Mouse (Mus musculus): ENCODE measurements around the gene Ddx39b. TPM values are rescaled to one million over a fixed set of nuclear protein-coding genes. Genes with fewer than 3 reads are reported as not detected.

Ddx39b gene
- polyA plus RNA-seq, 1 experiment from 2014 or later, result 726 TPM

GRCm38 (mm10) chr17:35259621-35260020, 18.1 kb downstream of the Ddx39b start:
- WGBS, result 81% methylated on average over 4 of the region's 4 CpGs
- no peaks in the 10 kb centered on the region for H3K9me3 ChIP-seq
- no peak for DNase-seq (ENCODE audit: low spot score)
- no peak overlapping the region for H3K4me3 ChIP-seq
- H3K27ac ChIP-seq (replicated peaks), result no peak overlapping the region
- peaks cover 2% of the 10 kb centered on the region for H3K36me3 ChIP-seq (replicated peaks)
- H3K4me1 ChIP-seq, result peaks cover 20% of the 10 kb centered on the region
- H3K27me3 ChIP-seq (replicated peaks; ENCODE audit: low read depth, poor library complexity, severe bottlenecking), result peaks cover 58% of the 10 kb centered on the region

- Histone ChIP-seq H3K9me3 (no peaks in the 10 kb centered on the region), H3K4me3 (no peak overlapping the region), H3K27ac (replicated peaks) (no peak overlapping the region), H3K4me1 (peaks cover 20% of the 10 kb centered on the region), H3K27me3 (replicated peaks; ENCODE audit: low read depth, poor library complexity, severe bottlenecking) (peaks cover 76% of the 10 kb centered on the region), H3K36me3 (replicated peaks) (no peaks in the 10 kb centered on the region)
- 71% methylated on average over 13 of the region's 13 CpGs for WGBS
- no peak for DNase-seq (ENCODE audit: low spot score)
Observed at GRCm38 (mm10) chr17:35261651-35262050, 20.1 kb downstream of the Ddx39b start.

- peaks cover 19% of the 10 kb centered on the region for H3K4me1 ChIP-seq
- peak within 1 kb of the TSS; percentile 82 for H3K4me3 ChIP-seq
- peak; percentile 87 for DNase-seq (ENCODE audit: low spot score)
- peak within 1 kb of the TSS; percentile 76 for H3K27ac ChIP-seq (replicated peaks)
- H3K27me3 ChIP-seq (replicated peaks; ENCODE audit: low read depth, poor library complexity, severe bottlenecking), result peaks cover 73% of the 10 kb centered on the region
- H3K9me3 ChIP-seq, result no peaks in the 10 kb centered on the region
- WGBS, result under 1% methylated on average over 73 of the region's 73 CpGs
- H3K36me3 ChIP-seq (replicated peaks), result no peaks in the 10 kb centered on the region
Observed at GRCm38 (mm10) chr17:35262664-35263522, 21.3 kb downstream of the Ddx39b start, which contains the start of gene H2-D1. H2-D1 (plus strand) TSS chr17:35262730.

- H3K4me3 ChIP-seq, result peak overlapping the region; percentile 82
- WGBS, result under 1% methylated on average over 31 of the region's 31 CpGs
- peaks cover 17% of the 10 kb centered on the region for H3K4me1 ChIP-seq
- H3K9me3 ChIP-seq, result no peaks in the 10 kb centered on the region
- peak overlapping the region; percentile 76 for H3K27ac ChIP-seq (replicated peaks)
- DNase-seq (ENCODE audit: low spot score), result peak; percentile 50
- H3K27me3 ChIP-seq (replicated peaks; ENCODE audit: low read depth, poor library complexity, severe bottlenecking), result peaks cover 73% of the 10 kb centered on the region
- H3K36me3 ChIP-seq (replicated peaks), result no peaks in the 10 kb centered on the region
Observed at GRCm38 (mm10) chr17:35263523-35263883, 22.0 kb downstream of the Ddx39b start.

GRCm38 (mm10) chr17:35267399-35268086, 26.0 kb downstream of the Ddx39b start:
- H3K36me3 ChIP-seq (replicated peaks), result no peaks in the 10 kb centered on the region
- peaks cover 43% of the 10 kb centered on the region for H3K27me3 ChIP-seq (replicated peaks; ENCODE audit: low read depth, poor library complexity, severe bottlenecking)
- WGBS, result 65% methylated on average over 1 of the region's 1 CpGs
- no peak overlapping the region for H3K27ac ChIP-seq (replicated peaks)
- peaks cover 14% of the 10 kb centered on the region for H3K4me1 ChIP-seq
- no peak overlapping the region for H3K4me3 ChIP-seq
- DNase-seq (ENCODE audit: low spot score), result no peak
- no peaks in the 10 kb centered on the region for H3K9me3 ChIP-seq

GRCm38 (mm10) chr17:35269653-35270347, 28.3 kb downstream of the Ddx39b start:
- peak; percentile 80 for DNase-seq (ENCODE audit: low spot score)
- H3K4me3 ChIP-seq, result no peak overlapping the region
- H3K27me3 ChIP-seq (replicated peaks; ENCODE audit: low read depth, poor library complexity, severe bottlenecking), result peaks cover 20% of the 10 kb centered on the region
- 37% methylated on average over 3 of the region's 3 CpGs for WGBS
- no peak overlapping the region for H3K27ac ChIP-seq (replicated peaks)
- H3K9me3 ChIP-seq, result no peaks in the 10 kb centered on the region
- H3K4me1 ChIP-seq, result no peaks in the 10 kb centered on the region
- no peaks in the 10 kb centered on the region for H3K36me3 ChIP-seq (replicated peaks)

- Histone ChIP-seq H3K4me3 (no peak overlapping the region), H3K9me3 (no peaks in the 10 kb centered on the region), H3K27ac (replicated peaks) (no peak overlapping the region), H3K36me3 (replicated peaks) (no peaks in the 10 kb centered on the region), H3K4me1 (no peaks in the 10 kb centered on the region), H3K27me3 (replicated peaks; ENCODE audit: low read depth, poor library complexity, severe bottlenecking) (peaks cover 21% of the 10 kb centered on the region)
- DNase-seq (ENCODE audit: low spot score), result no peak
- whole genome bisulfite sequencing, result 69% methylated on average over 3 of the region's 3 CpGs
Observed at GRCm38 (mm10) chr17:35272249-35272648, 30.7 kb downstream of the Ddx39b start.

GRCm38 (mm10) chr17:35274770-35275169, 33.2 kb downstream of the Ddx39b start:
- WGBS, result 5% methylated on average over 11 of the region's 11 CpGs
- peak; percentile 85 for DNase-seq (ENCODE audit: low spot score)
- Histone ChIP-seq H3K36me3 (replicated peaks) (no peaks in the 10 kb centered on the region), H3K27me3 (replicated peaks; ENCODE audit: low read depth, poor library complexity, severe bottlenecking) (peaks cover 21% of the 10 kb centered on the region), H3K27ac (replicated peaks) (no peak overlapping the region), H3K4me1 (no peaks in the 10 kb centered on the region), H3K4me3 (no peak overlapping the region), H3K9me3 (no peaks in the 10 kb centered on the region)

GRCm38 (mm10) chr17:35276304-35276864, 34.8 kb downstream of the Ddx39b start:
- no peak for DNase-seq (ENCODE audit: low spot score)
- Histone ChIP-seq H3K9me3 (no peaks in the 10 kb centered on the region), H3K27ac (replicated peaks) (no peak overlapping the region), H3K4me3 (no peak overlapping the region), H3K36me3 (replicated peaks) (no peaks in the 10 kb centered on the region), H3K27me3 (replicated peaks; ENCODE audit: low read depth, poor library complexity, severe bottlenecking) (peaks cover 21% of the 10 kb centered on the region), H3K4me1 (no peaks in the 10 kb centered on the region)
- 20% methylated on average over 13 of the region's 13 CpGs for WGBS

- Histone ChIP-seq H3K27ac (replicated peaks) (no peak overlapping the region), H3K4me3 (no peak overlapping the region), H3K36me3 (replicated peaks) (no peaks in the 10 kb centered on the region), H3K9me3 (no peaks in the 10 kb centered on the region), H3K4me1 (no peaks in the 10 kb centered on the region), H3K27me3 (replicated peaks; ENCODE audit: low read depth, poor library complexity, severe bottlenecking) (peaks cover 21% of the 10 kb centered on the region)
- no peak for DNase-seq (ENCODE audit: low spot score)
- 88% methylated on average over 8 of the region's 8 CpGs for WGBS
Observed at GRCm38 (mm10) chr17:35278049-35278448, 36.5 kb downstream of the Ddx39b start.

GRCm38 (mm10) chr17:35278957-35279688, 37.6 kb downstream of the Ddx39b start:
- Histone ChIP-seq H3K36me3 (replicated peaks) (no peaks in the 10 kb centered on the region), H3K9me3 (no peaks in the 10 kb centered on the region), H3K4me1 (no peaks in the 10 kb centered on the region), H3K27ac (replicated peaks) (no peak overlapping the region), H3K4me3 (no peak overlapping the region), H3K27me3 (replicated peaks; ENCODE audit: low read depth, poor library complexity, severe bottlenecking) (peaks cover 21% of the 10 kb centered on the region)
- no peak for DNase-seq (ENCODE audit: low spot score)
- WGBS, result 88% methylated on average over 13 of the region's 13 CpGs

GRCm38 (mm10) chr17:35280276-35280675, 38.7 kb downstream of the Ddx39b start:
- peaks cover 18% of the 10 kb centered on the region for H3K27me3 ChIP-seq (replicated peaks; ENCODE audit: low read depth, poor library complexity, severe bottlenecking)
- no peak overlapping the region for H3K4me3 ChIP-seq
- DNase-seq (ENCODE audit: low spot score), result no peak
- H3K36me3 ChIP-seq (replicated peaks), result no peaks in the 10 kb centered on the region
- no peaks in the 10 kb centered on the region for H3K9me3 ChIP-seq
- no peak overlapping the region for H3K27ac ChIP-seq (replicated peaks)
- 79% methylated on average over 3 of the region's 3 CpGs for WGBS
- H3K4me1 ChIP-seq, result no peaks in the 10 kb centered on the region

Data from embryonic facial prominence, embryonic 10.5 days (tissue).